Mouse (Mus musculus): Measurements from ENCODE around the gene Ocm. TPM values are rescaled to one million over a fixed set of nuclear protein-coding genes. Genes with fewer than 3 reads are reported as not detected.

Gene Ocm
- not detected in 2 replicates for polyA plus RNA-seq (2015; fragmentation: Nextera tagmentation; extraction: Ambion mirVana)

- WGBS, result 66% methylated on average over 11 of the region's 11 CpGs
- H3K4me1 ChIP-seq (replicated peaks; ENCODE audit: control insufficient read depth, insufficient read depth, low read length), result no peaks in the 10 kb centered on the region
- no peak within 1 kb of the TSS for H3K9ac ChIP-seq (ENCODE audit: low read depth, low read length)
- no peaks in the 10 kb centered on the region for H3K27me3 ChIP-seq (replicated peaks; ENCODE audit: control insufficient read depth, insufficient read depth, low read length)
- no peaks in the 10 kb centered on the region for H3K9me3 ChIP-seq (ENCODE audit: control insufficient read depth)
- no peak within 1 kb of the TSS for H3K4me3 ChIP-seq (ENCODE audit: low read depth, low read length)
- no peak within 1 kb of the TSS for H3K4me2 ChIP-seq (replicated peaks; ENCODE audit: low read depth)
- H3K27ac ChIP-seq (ENCODE audit: low read depth, low read length), result no peak within 1 kb of the TSS
- no peak for TF ChIP-seq CTCF (IDR thresholded peaks at IDR 0.05; ENCODE audit: low read depth)
- ATAC-seq, result no peak
- H3K36me3 ChIP-seq (ENCODE audit: control insufficient read depth, insufficient read depth), result no peaks in the 10 kb centered on the region
Measured at GRCm38 (mm10) chr5:144026620-144027263, at the start of gene Ocm. Gene Ocm, minus strand, starts transcription at chr5:144026670.

DNA sequence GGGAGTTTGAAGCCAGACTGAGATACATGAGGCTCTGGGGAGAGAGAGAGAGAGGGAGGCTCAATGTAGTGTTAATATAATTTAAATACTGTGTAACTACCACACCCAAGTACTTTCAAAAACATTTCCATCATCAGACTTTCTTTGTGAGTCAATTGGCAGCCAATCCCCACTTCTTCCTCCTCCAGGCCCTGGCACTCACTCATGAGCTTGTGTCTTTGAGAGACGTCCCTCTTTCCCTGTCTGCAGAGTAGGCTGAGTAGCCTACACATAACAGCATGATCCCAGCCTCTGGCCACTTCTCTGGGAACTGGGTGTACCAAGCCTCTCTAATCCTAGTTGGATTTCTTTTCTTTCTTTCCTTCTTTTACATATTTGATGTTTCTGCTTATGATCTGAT, 44.8 kb upstream of the Ocm start:
- WGBS, result 50% methylated on average over 1 of the region's 1 CpGs
- ATAC-seq, result no peak
- no peak overlapping the region for H3K4me3 ChIP-seq (ENCODE audit: low read depth, low read length)
- no peak overlapping the region for H3K4me2 ChIP-seq (replicated peaks; ENCODE audit: low read depth)
- no peaks in the 10 kb centered on the region for H3K9me3 ChIP-seq (ENCODE audit: control insufficient read depth)
- H3K4me1 ChIP-seq (replicated peaks; ENCODE audit: control insufficient read depth, insufficient read depth, low read length), result no peaks in the 10 kb centered on the region
- H3K27me3 ChIP-seq (replicated peaks; ENCODE audit: control insufficient read depth, insufficient read depth, low read length), result no peaks in the 10 kb centered on the region
- no peak overlapping the region for H3K27ac ChIP-seq (ENCODE audit: low read depth, low read length)
- H3K9ac ChIP-seq (ENCODE audit: low read depth, low read length), result no peak overlapping the region
- TF ChIP-seq CTCF (IDR thresholded peaks at IDR 0.05; ENCODE audit: low read depth), result no peak
- no peaks in the 10 kb centered on the region for H3K36me3 ChIP-seq (ENCODE audit: control insufficient read depth, insufficient read depth)

DNA sequence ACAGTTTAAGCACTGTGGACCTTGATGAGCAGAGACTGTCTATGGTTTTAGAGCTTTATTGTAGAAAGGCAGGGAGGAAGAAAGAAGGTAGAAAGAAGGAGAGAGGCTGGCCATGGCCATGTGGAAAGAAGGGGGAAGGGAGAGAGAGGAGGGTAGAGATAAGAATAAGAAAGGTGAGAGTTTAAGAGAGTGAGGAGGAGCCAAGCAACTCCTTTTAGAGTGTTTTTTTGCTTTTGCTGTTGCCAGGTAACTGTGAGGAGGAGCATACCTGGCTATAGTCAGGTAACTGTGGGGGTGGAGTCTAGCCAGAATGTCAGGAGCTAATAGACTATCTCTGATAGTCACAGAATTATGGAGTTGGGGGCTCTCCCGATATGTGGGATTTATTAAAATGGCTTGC, 43.6 kb upstream of the Ocm start:
- H3K36me3 ChIP-seq (ENCODE audit: control insufficient read depth, insufficient read depth), result no peaks in the 10 kb centered on the region
- no peak overlapping the region for H3K9ac ChIP-seq (ENCODE audit: low read depth, low read length)
- H3K9me3 ChIP-seq (ENCODE audit: control insufficient read depth), result no peaks in the 10 kb centered on the region
- ATAC-seq, result no peak
- H3K27ac ChIP-seq (ENCODE audit: low read depth, low read length), result no peak overlapping the region
- no peaks in the 10 kb centered on the region for H3K27me3 ChIP-seq (replicated peaks; ENCODE audit: control insufficient read depth, insufficient read depth, low read length)
- no peak overlapping the region for H3K4me2 ChIP-seq (replicated peaks; ENCODE audit: low read depth)
- no peak for TF ChIP-seq CTCF (IDR thresholded peaks at IDR 0.05; ENCODE audit: low read depth)
- WGBS, result 86% methylated on average over 1 of the region's 1 CpGs
- H3K4me1 ChIP-seq (replicated peaks; ENCODE audit: control insufficient read depth, insufficient read depth, low read length), result no peaks in the 10 kb centered on the region
- H3K4me3 ChIP-seq (ENCODE audit: low read depth, low read length), result no peak overlapping the region

- no peak overlapping the region for H3K4me2 ChIP-seq (replicated peaks; ENCODE audit: low read depth)
- H3K9ac ChIP-seq (ENCODE audit: low read depth, low read length), result no peak overlapping the region
- H3K9me3 ChIP-seq (ENCODE audit: control insufficient read depth), result no peaks in the 10 kb centered on the region
- H3K36me3 ChIP-seq (ENCODE audit: control insufficient read depth, insufficient read depth), result no peaks in the 10 kb centered on the region
- no peaks in the 10 kb centered on the region for H3K4me1 ChIP-seq (replicated peaks; ENCODE audit: control insufficient read depth, insufficient read depth, low read length)
- H3K4me3 ChIP-seq (ENCODE audit: low read depth, low read length), result no peak overlapping the region
- no peak overlapping the region for H3K27ac ChIP-seq (ENCODE audit: low read depth, low read length)
- TF ChIP-seq CTCF (IDR thresholded peaks at IDR 0.05; ENCODE audit: low read depth), result no peak
- WGBS, result 79% methylated on average over 2 of the region's 2 CpGs
- no peaks in the 10 kb centered on the region for H3K27me3 ChIP-seq (replicated peaks; ENCODE audit: control insufficient read depth, insufficient read depth, low read length)
- no peak for ATAC-seq
Measured at GRCm38 (mm10) chr5:144066036-144066435, 39.6 kb upstream of the Ocm start.

- no peaks in the 10 kb centered on the region for H3K27me3 ChIP-seq (replicated peaks; ENCODE audit: control insufficient read depth, insufficient read depth, low read length)
- TF ChIP-seq CTCF (IDR thresholded peaks at IDR 0.05; ENCODE audit: low read depth), result no peak
- no peaks in the 10 kb centered on the region for H3K9me3 ChIP-seq (ENCODE audit: control insufficient read depth)
- no peak for ATAC-seq
- H3K36me3 ChIP-seq (ENCODE audit: control insufficient read depth, insufficient read depth), result no peaks in the 10 kb centered on the region
- WGBS, result 81% methylated on average over 5 of the region's 5 CpGs
- H3K4me1 ChIP-seq (replicated peaks; ENCODE audit: control insufficient read depth, insufficient read depth, low read length), result no peaks in the 10 kb centered on the region
- no peak overlapping the region for H3K9ac ChIP-seq (ENCODE audit: low read depth, low read length)
- no peak overlapping the region for H3K4me2 ChIP-seq (replicated peaks; ENCODE audit: low read depth)
- no peak overlapping the region for H3K27ac ChIP-seq (ENCODE audit: low read depth, low read length)
- H3K4me3 ChIP-seq (ENCODE audit: low read depth, low read length), result no peak overlapping the region
Measured at GRCm38 (mm10) chr5:144064093-144064492, 37.6 kb upstream of the Ocm start.

DNA sequence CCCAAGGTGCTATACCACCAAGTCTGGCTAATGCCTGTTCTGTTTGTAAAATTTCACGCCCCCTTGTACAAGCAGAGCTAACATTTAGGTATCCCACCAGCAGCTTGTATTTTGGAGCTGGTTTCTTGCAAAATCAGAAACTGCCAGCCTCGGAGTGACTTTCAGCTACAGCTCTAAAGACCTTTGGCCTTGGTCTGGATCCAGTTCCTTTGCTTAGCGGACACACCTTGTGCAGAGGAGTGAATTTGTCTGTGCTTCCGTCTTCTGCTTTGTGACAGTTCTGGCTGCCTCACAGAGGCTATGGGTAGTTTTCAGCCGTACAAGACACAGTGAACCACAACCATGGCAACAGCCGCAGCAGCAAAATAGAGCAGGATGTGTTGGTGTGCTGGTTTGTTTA, 27.9 kb upstream of the Ocm start:
- Histone ChIP-seq H3K36me3 (ENCODE audit: control insufficient read depth, insufficient read depth) (no peaks in the 10 kb centered on the region), H3K27me3 (replicated peaks; ENCODE audit: control insufficient read depth, insufficient read depth, low read length) (no peaks in the 10 kb centered on the region), H3K9ac (ENCODE audit: low read depth, low read length) (no peak overlapping the region), H3K4me1 (replicated peaks; ENCODE audit: control insufficient read depth, insufficient read depth, low read length) (no peaks in the 10 kb centered on the region), H3K4me2 (replicated peaks; ENCODE audit: low read depth) (no peak overlapping the region), H3K4me3 (ENCODE audit: low read depth, low read length) (no peak overlapping the region), H3K27ac (ENCODE audit: low read depth, low read length) (no peak overlapping the region), H3K9me3 (ENCODE audit: control insufficient read depth) (no peaks in the 10 kb centered on the region)
- peak; percentile 49 for ATAC-seq
- no peak for TF ChIP-seq CTCF (IDR thresholded peaks at IDR 0.05; ENCODE audit: low read depth)
- WGBS, result 67% methylated on average over 6 of the region's 6 CpGs

- TF ChIP-seq CTCF (IDR thresholded peaks at IDR 0.05; ENCODE audit: low read depth), result no peak
- WGBS, result 41% methylated on average over 3 of the region's 3 CpGs
- H3K36me3 ChIP-seq (ENCODE audit: control insufficient read depth, insufficient read depth), result no peaks in the 10 kb centered on the region
- no peak for ATAC-seq
- H3K4me2 ChIP-seq (replicated peaks; ENCODE audit: low read depth), result no peak overlapping the region
- H3K4me1 ChIP-seq (replicated peaks; ENCODE audit: control insufficient read depth, insufficient read depth, low read length), result no peaks in the 10 kb centered on the region
- no peak overlapping the region for H3K9ac ChIP-seq (ENCODE audit: low read depth, low read length)
- no peaks in the 10 kb centered on the region for H3K9me3 ChIP-seq (ENCODE audit: control insufficient read depth)
- no peaks in the 10 kb centered on the region for H3K27me3 ChIP-seq (replicated peaks; ENCODE audit: control insufficient read depth, insufficient read depth, low read length)
- no peak overlapping the region for H3K27ac ChIP-seq (ENCODE audit: low read depth, low read length)
- H3K4me3 ChIP-seq (ENCODE audit: low read depth, low read length), result no peak overlapping the region
Measured at GRCm38 (mm10) chr5:144053450-144053849, 27.0 kb upstream of the Ocm start.
